Mouse (Mus musculus): ENCODE results near the gene Synpo2.

- TF ChIP-seq GATA1 (IDR thresholded peaks at IDR 0.05; ENCODE audit: borderline replicate concordance, low read length) (no peak), FLI1 (IDR thresholded peaks at IDR 0.05; ENCODE audit: low read length) (no peak)
These were observed 140.8 kb downstream of the Synpo2 start for GRCm38 (mm10) chr3:123095111-123095510.
